11 mouse cellular contexts compared by ENCODE assay signal in genomic region chr2:129243786-129244185, GRCm38 (mm10). TPM values are rescaled to one million over a fixed set of nuclear protein-coding genes. Genes with fewer than 3 reads are reported as not detected.
DNase-seq lines count a peak whose midpoint lies in the region; ATAC-seq and TF ChIP-seq lines count a peak whose summit lies in the region.
"Had no signal": no experiment of that assay in that cellular context is flagged by ENCODE, and none has a peak within 500 bp of the region (broad histone marks: within the 10 kb centered on the region; RNA-seq: fewer than 3 reads in every experiment).

No protein-coding gene starts in this region.

- TF ChIP-seq EP300 in lung, postnatal 0 days (IDR thresholded peaks at IDR 0.05): no peak

- no peaks in the 10 kb centered on the region for H3K36me3 ChIP-seq in lung, postnatal 0 days (ENCODE audit: insufficient read depth, low read length)
- H3K36me3 ChIP-seq in forebrain, embryonic 16.5 days (ENCODE audit: control insufficient read depth, insufficient read depth): no peaks in the 10 kb centered on the region
- no peaks in the 10 kb centered on the region for H3K36me3 ChIP-seq in forebrain, embryonic 15.5 days
- H3K36me3 ChIP-seq: stomach, embryonic 15.5 days had no signal

- H3K27me3 ChIP-seq in lung, postnatal 0 days (replicated peaks; ENCODE audit: insufficient read depth, low read length): no peaks in the 10 kb centered on the region
- H3K27me3 ChIP-seq in forebrain, embryonic 16.5 days (replicated peaks; ENCODE audit: control insufficient read depth, insufficient read depth, low read length): no peaks in the 10 kb centered on the region
- H3K27me3 ChIP-seq in forebrain, embryonic 15.5 days: no peaks in the 10 kb centered on the region
- H3K27me3 ChIP-seq: stomach, embryonic 15.5 days had no signal

- H3K9ac ChIP-seq in lung, postnatal 0 days (replicated peaks; ENCODE audit: low read depth): no peak overlapping the region
- no peak overlapping the region for H3K9ac ChIP-seq in forebrain, embryonic 16.5 days (replicated peaks; ENCODE audit: low read depth, low read length)
- H3K9ac ChIP-seq in forebrain, embryonic 15.5 days (replicated peaks): no peak overlapping the region
- H3K9ac ChIP-seq: stomach, embryonic 15.5 days had no signal

- 33% methylated on average over 9 of the region's 9 CpGs for WGBS in lung, postnatal 0 days
- 43% methylated on average over 9 of the region's 9 CpGs for WGBS in forebrain, embryonic 16.5 days
- 44% methylated on average over 9 of the region's 9 CpGs for WGBS in forebrain, embryonic 15.5 days

- ATAC-seq in lung, postnatal 0 days: peak; percentile 13; the same call in 1 of the 2 replicates
- no peak for ATAC-seq in forebrain, embryonic 16.5 days
- no peak for ATAC-seq in forebrain, embryonic 15.5 days (replicated peaks)

- no peak overlapping the region for H3K27ac ChIP-seq in lung, postnatal 0 days (ENCODE audit: low read length)
- no peak overlapping the region for H3K27ac ChIP-seq in forebrain, embryonic 16.5 days (ENCODE audit: low read length)
- no peak overlapping the region for H3K27ac ChIP-seq in forebrain, embryonic 15.5 days (replicated peaks)
- H3K27ac ChIP-seq: heart, adult 2 months; macrophage; stomach, embryonic 15.5 days had no signal

- no peaks in the 10 kb centered on the region for H3K4me1 ChIP-seq in lung, postnatal 0 days (ENCODE audit: insufficient read depth, low read depth, low read length)
- no peaks in the 10 kb centered on the region for H3K4me1 ChIP-seq in forebrain, embryonic 16.5 days (replicated peaks; ENCODE audit: control insufficient read depth, insufficient read depth, low read length)
- no peaks in the 10 kb centered on the region for H3K4me1 ChIP-seq in forebrain, embryonic 15.5 days

- DNase-seq in lung, postnatal 0 days (ENCODE audit: low spot score): peak; percentile 26
- no peak for DNase-seq in lung, postnatal 10 days
- peak; percentile 56 for DNase-seq in cerebellum, adult 9-11 months
- DNase-seq in kidney, postnatal 10 days: peak; percentile 42
- peak; percentile 91 for DNase-seq in retina, postnatal 1 day
- DNase-seq in lung, adult 18-20 months: no peak

- no peak overlapping the region for H3K4me3 ChIP-seq in lung, postnatal 0 days (ENCODE audit: low read depth, low read length)
- no peak overlapping the region for H3K4me3 ChIP-seq in forebrain, embryonic 16.5 days (replicated peaks; ENCODE audit: low read length)
- H3K4me3 ChIP-seq in forebrain, embryonic 15.5 days: no peak overlapping the region
- H3K4me3 ChIP-seq: heart, adult 2 months; stomach, embryonic 15.5 days had no signal

- TF ChIP-seq CTCF in lung, postnatal 0 days (IDR thresholded peaks at IDR 0.05): no peak

- H3K9me3 ChIP-seq in lung, postnatal 0 days (ENCODE audit: low read length): no peaks in the 10 kb centered on the region
- H3K9me3 ChIP-seq in forebrain, embryonic 16.5 days (ENCODE audit: control insufficient read depth, low read length): no peaks in the 10 kb centered on the region
- no peaks in the 10 kb centered on the region for H3K9me3 ChIP-seq in forebrain, embryonic 15.5 days
- H3K9me3 ChIP-seq: stomach, embryonic 15.5 days had no signal

- no peak overlapping the region for H3K4me2 ChIP-seq in lung, postnatal 0 days (replicated peaks; ENCODE audit: low read depth, low read length)
- H3K4me2 ChIP-seq in forebrain, embryonic 16.5 days (ENCODE audit: low read length): no peak overlapping the region
- H3K4me2 ChIP-seq in forebrain, embryonic 15.5 days (replicated peaks): no peak overlapping the region
- H3K4me2 ChIP-seq: stomach, embryonic 15.5 days had no signal

RNA-seq across cellular contexts. Expression of gene Slc20a1, which starts 45.2 kb away (rescaled TPM):
- 10.0 and 10.5 TPM in 2 replicates for polyA plus RNA-seq in lung, postnatal 0 days (2015; fragmentation: Nextera tagmentation; extraction: Ambion mirVana)
- polyA plus RNA-seq in forebrain, embryonic 16.5 days (2015; fragmentation: Nextera tagmentation; extraction: Ambion mirVana): 58.3 and 60.4 TPM in 2 replicates
- polyA plus RNA-seq in forebrain, embryonic 15.5 days (2015; fragmentation: Nextera tagmentation; extraction: Ambion mirVana): 58.8 TPM in 2 replicates

RNA-seq across cellular contexts. Expression of gene Ckap2l, which starts 53.2 kb away (rescaled TPM):
- 2.6 and 3.2 TPM in 2 replicates for polyA plus RNA-seq in lung, postnatal 0 days (2015; fragmentation: Nextera tagmentation; extraction: Ambion mirVana)
- polyA plus RNA-seq in forebrain, embryonic 16.5 days (2015; fragmentation: Nextera tagmentation; extraction: Ambion mirVana): 17.6 and 23.9 TPM in 2 replicates
- polyA plus RNA-seq in forebrain, embryonic 15.5 days (2015; fragmentation: Nextera tagmentation; extraction: Ambion mirVana): 22.2 and 24.3 TPM in 2 replicates

Comparison
In these comparisons a context has a peak if more than half of its experiments do, and no peak if none do; other contexts are left out.
1. DNase-seq: peak in lung, postnatal 0 days (single experiment), cerebellum, adult 9-11 months (single experiment), kidney, postnatal 10 days (single experiment) and retina, postnatal 1 day (single experiment); none in lung, postnatal 10 days (single experiment) and lung, adult 18-20 months (0 of 2).